Mouse (Mus musculus): Measurements from ENCODE around the gene Enpp6.
A peak's percentile ranks its signal among the peaks of the same experiment; 100 is the strongest.
"Not testable (repeated sequence)": the region's sequence is repeated elsewhere in the genome, so short reads cannot be mapped to it uniquely, and the experiment has no call there.

Gene Enpp6

DNA sequence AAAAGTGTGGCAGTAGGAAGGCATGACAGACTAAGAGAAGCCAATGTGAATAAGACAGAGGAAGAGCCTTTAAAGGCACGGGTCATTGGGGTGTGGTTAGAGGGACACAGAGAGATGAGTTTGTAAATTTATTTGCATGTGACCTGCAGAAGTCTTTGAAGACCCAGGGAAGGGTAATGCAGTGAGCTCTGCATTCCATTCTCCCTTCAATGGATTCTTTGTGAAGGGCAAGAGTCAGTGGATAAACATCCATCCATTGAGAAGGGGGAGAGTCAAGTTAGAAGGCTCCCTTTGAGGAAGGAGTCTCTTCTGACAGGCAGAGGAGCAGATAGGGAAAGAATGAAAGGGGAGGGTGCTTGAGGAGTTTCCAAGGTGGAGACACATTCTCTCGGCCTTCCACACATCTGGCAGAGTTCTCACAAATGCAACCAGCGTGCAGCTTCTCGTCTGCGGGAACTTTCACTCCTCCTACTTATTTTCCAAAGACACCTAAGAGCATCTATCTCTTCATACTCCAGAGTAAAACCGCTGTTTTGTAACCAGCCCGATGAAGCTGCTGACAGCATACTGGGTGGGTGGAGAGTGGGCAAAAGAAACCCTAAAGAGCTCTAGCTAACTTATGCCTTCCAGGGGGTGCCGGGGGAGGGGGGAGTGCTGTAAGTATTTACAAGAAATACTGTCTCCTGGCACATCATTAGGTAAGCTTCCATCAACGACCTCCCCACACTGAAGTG is 9.4 kb downstream of the Enpp6 start:
- no peak for DNase-seq (ENCODE audit: low read depth, low spot score)

DNA sequence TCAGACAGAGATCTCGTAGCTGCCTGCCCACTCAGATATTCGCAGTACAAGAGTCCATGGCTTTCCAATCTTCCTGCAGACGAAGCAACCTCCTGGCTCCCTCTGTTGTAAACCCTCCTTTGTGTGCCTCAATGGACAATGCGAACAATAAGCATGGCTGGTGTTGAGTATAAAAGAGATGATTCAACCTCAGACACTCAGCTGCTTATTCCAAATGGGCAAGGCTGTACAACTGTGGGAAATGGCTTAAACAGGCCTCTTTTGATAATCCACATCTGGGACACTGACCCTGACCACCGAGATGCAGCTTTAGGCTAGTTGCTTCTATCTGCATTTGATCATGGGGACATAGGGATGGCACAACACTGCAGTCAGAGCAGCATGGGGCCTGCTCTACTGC is 19.0 kb downstream of the Enpp6 start:
- DNase-seq (ENCODE audit: low read depth, low spot score) = no peak

DNA sequence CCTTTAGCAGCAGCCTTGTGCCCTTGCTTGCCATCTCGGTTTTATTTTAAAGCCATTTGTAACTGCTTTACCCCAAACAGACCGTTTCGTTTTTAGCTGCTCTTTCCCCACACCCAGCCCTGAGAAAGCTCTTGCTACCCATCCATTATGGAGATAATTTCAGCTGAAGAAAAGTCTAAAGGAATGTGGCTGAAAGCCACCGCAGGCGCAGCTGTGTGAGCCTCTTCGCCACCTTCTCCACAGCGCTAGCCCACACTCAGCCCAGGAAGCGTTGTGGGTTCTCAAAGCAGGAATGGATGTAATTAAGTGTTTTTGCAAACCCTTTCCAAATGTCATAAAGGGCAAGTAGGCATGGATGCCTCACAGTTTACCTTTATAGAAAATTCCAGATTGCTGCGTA is 20.1 kb downstream of the Enpp6 start:
- DNase-seq (ENCODE audit: low read depth, low spot score) = no peak

DNA sequence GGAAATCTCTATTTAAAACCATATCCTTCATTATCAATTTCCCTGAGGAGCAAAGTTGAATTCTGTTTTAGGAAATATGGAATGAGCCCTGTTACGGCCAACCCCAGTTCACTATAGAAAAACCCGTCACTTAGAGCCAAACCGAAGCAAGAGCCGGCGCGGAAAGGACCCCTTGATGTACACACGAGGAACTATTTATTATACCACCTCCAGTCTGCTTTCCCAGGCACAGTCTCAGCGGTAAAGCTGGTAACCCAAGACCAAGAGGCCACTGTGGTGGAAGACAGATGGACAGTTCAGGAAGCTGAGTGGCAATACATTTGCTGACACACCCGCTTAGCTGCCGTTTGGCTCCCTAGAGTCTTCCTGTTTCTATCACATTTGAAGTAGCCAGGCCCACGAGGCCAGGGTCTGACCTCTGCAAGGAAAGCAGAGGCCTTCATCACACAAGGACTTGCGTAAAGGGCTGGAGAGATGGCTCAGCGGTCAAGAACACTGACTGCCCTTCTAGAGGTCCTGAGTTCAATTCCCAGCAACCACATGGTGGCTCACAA is 21.6 kb downstream of the Enpp6 start:
- DNase-seq (ENCODE audit: low read depth, low spot score) = no peak

DNA sequence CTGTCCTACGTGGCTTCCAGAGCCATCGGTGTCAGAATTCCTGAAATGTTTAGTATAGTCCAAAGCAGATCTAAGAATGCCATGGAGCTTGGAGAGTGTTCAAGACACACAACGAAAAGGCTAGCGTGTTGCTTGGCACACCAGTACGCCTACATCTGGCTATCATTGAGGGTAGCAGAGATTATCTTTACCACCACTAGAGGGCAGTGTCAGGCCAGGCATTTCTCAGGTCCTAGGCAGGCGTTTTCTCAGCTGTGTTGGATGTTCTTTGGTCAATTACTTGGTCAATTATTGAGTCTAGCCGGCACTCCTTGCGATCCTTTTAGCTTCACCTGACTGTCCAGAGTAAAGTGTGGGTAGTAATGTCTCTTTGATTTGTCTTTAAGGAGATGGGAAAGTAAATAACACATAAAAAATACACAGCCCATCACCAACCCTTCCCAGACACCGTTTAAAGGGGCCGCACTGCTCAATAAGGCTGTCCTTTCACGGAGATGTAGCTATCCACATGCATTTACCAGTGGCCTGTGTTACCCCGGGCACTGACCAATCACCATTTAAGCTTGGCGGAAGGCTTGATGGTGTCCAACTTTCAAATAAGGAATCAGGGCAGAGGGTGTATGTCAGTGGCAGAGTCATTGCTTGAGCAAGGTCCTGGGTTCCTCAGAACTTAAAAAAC is 29.7 kb downstream of the Enpp6 start:
- peak; percentile 57 for DNase-seq (ENCODE audit: low read depth, low spot score)

DNA sequence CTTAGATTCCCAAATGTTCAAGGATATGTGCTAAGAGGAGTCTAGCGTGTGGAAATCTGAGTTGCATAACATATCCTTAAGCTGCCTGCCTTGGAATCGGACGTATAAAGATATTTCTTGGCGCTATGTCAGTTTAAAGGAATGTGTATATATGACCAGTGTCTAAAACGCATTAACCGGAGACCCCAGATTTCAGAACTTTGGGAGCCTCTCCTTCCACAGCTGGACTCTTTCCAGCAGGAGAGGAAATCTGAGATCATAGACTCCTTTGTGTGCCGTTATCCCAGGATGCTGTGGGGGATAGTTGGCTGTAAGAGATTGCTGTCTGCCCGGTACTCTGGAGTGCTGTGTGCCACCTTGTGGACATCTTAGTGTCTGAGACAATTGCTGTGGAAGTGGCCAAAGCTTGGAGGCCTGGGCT is 34.5 kb downstream of the Enpp6 start:
- DNase-seq (ENCODE audit: low read depth, low spot score) = no peak

DNA sequence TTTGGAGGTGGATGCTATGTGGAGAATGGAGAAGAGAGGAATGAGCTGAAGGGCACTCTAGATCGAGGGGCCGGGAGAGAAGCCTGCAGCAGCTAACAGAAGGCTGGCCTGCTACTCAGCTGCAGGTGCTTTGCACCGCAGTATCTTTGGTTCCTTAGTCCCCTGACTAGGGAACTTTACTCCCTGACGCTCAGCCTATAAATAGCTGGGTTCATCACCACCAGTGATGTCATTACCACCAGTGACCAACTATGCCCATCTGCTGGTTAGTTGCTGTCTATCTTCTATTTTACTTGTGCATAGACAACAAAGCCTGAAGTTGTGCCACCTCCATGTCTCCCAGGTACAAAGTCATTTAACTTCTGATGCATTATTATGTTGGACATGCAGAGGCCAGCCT is 37.9 kb downstream of the Enpp6 start:
- DNase-seq (ENCODE audit: low read depth, low spot score) = no peak

DNA sequence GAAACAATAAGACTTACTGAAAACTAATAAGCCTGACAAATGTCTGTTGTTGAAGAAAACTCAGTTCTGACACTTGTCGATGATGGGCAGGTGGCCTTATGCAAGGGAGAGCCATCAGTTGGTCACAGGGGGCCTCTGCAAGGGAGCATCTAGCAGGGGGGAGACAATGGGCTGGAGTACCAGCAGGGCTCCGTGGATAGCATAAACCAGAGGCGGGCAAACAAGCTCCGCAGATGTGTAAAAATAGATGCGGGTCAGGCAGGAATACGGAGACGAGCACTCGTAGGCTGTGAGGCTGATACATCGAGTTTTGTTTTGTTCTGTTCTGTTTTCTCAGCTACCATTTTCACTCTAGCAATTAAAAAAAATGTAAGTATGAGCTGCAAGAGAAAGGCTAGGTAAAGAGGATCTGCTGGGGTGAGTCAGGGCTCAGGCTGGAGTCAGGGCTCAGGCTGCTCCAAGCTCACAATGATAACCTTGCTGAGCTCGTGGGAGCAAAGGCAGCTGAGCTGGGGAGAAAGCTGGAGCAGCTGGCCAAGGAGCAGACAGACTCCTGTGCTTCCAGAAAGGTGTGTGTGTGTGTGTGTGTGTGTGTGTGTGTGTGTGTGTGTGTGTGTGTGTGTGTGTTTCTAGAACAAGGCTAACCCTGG is 40.3 kb downstream of the Enpp6 start:
- no peak for DNase-seq (ENCODE audit: low read depth, low spot score)

DNA sequence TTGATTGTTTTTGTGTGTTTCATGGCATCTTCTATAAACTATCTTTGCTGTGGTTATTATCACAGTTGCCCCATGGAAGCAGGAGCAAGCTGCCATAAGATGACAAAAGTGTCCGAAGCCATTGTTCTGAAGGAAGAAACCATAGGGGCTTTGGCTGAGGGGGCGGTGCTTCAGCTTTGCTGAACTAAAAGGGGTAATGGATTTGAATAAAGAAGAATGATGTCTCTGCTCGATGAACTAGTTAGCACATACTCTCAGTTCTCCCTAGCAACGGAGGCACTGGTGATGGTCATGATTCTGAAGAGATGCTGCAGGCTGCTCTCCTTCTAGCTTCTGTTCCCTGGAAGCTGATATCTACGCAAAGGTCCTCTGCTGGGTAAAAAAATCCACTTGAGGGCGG is 41.8 kb downstream of the Enpp6 start:
- no peak for DNase-seq (ENCODE audit: low read depth, low spot score)

DNA sequence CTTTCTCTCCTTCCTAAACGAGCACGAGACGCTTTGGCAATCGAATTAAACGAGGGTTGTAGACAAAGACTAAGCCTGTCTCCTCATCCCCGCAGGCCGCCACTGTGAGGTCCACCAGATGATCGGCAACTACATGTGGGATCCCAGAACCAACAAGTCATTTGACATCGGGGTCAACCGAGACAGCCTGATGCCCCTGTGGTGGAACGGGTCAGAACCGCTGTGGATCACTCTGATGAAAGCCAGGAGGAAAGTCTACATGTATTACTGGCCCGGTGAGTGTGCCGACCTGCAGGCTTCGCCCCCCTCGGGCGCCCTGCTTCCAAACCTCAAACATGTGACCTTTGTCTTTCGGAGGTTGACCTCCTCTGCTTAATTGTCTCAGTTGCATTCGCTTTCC is 43.6 kb downstream of the Enpp6 start:
- no peak for DNase-seq (ENCODE audit: low read depth, low spot score)

DNA sequence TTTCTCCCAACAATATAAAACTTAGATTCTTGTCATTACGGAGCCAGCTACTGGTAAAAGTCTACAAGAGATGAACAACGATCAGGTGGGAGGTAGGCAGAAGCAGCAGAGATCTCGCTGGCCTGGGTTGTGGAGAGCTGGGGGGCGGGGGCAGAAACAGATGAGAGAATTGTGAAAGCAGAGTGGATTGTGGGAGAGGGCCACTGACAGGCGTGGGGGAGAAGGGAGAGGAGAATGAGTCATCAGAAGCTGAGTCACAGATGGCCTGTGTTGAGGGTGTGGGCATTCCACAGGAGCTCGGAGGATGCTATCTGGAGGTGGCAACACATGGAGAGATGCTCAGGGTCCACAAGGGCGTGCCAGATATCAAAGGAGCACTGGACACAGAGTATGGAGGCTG is 45.4 kb downstream of the Enpp6 start:
- DNase-seq (ENCODE audit: low read depth, low spot score) = no peak

DNA sequence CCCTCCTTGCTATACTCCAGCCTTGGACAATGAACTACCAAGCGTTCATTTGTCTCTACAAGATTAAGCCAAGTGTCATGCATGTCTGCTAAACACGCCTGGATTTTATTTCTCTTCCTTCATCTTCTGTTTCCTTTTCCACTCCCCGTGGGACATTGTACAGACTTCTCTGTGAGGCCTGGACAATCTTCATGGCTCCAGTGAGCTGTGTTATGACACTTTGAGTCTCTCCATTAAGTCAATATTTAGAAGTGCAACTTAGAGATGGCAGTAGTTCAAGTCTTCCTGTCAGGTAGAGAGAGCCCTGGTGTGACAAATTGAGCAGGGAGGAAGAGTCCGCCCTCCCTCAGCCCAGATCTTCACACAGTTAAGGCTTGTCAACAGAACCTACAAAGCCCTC is 47.3 kb downstream of the Enpp6 start:
- no peak for DNase-seq (ENCODE audit: low read depth, low spot score)

DNA sequence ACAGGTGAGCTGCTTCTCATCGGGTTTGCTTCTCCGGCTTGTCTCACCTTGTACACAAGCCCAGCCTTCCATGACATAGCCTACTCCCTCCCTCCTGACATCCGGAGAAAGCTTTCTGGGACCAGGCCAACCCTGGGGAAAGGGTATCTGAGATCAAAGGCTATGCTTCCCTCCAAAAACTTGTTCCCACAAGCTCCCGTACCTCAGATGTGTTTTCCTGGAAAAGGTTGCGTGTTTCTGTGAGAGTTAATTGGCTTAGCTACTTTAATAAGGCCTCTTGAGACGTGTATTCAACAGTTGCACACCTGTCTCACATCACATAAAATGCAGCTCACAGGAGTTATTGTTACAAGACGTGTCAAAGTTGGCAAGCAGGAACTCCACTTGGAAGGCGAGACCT is 49.8 kb downstream of the Enpp6 start:
- DNase-seq (ENCODE audit: low read depth, low spot score) = no peak

DNA sequence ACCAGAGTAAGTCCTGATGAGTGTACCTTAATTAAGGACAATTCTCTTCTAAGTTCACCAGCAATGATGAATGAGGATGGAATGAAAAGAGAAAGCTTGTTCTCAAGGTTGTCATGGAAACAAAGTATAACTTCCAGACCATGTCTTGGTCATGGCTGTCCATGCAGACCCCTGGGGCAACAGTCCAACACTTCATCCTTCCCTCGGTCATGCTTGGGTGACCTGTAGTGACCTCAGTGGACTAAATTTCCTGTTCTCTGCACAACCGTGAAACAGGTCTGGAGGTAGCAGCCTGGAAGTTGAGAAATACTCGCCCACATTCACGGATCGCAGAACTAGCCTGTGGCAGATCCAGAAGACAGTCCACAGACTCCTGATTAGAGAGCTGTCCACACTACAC is 50.7 kb downstream of the Enpp6 start:
- no peak for DNase-seq (ENCODE audit: low read depth, low spot score)

DNA sequence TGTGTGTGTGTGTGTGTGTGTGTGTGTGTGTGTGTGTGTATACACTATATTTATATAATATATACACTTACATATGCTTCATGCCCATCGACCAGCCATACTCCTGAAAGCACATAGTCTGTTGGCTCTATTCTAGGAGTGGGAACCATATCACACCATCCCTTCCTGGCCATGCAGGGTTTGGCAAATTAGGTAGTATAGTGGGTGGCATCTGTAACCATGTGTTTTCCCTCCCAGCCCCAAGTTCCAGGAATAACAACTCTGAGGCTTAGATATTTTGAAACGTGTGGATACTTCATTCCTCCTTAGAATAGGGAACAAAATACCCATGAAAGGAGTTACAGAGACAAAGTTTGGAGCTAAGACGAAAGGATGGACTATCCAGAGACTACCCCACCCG is 53.5 kb downstream of the Enpp6 start:
- not testable (repeated sequence) for DNase-seq (ENCODE audit: low read depth, low spot score)

DNA sequence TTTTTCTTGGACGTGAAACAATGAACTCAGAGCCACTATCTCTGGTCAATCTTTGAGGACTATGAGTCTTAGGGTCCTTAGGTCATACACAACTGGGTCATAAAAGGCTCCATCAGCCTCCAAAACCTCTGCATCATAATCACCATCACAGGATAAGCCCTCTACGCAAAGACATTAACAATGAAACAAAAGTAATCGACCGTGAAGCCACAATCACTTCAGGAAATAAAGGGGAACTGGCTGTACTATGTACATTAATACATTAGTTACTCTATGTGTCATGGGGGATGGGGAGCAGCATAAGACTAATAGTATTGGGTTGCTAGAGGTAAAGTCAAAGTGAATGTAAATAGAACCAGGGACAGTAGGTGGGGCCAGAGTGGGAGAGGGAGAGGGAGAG is 59.7 kb downstream of the Enpp6 start:
- no peak for DNase-seq (ENCODE audit: low read depth, low spot score)

DNA sequence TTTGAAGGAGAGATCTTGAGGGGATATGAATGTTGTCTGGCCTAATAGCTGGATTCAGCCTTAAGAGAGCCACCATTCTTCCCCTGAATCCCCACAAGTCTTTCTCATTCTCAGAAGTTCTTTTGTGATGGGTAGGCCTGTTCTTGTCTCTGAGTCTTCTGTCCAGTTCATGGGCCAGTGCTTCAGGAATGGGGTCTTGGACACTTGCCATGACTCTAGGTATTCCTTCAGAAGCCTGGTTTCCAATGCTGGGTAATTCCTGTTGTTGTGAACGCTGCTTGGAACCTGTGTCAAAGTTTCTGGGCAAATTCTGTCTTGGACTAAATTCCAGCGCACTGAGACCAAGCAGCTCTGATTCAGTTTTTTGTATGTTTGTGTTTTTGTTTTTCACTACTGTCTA is 60.5 kb downstream of the Enpp6 start:
- DNase-seq (ENCODE audit: low read depth, low spot score) = no peak

DNA sequence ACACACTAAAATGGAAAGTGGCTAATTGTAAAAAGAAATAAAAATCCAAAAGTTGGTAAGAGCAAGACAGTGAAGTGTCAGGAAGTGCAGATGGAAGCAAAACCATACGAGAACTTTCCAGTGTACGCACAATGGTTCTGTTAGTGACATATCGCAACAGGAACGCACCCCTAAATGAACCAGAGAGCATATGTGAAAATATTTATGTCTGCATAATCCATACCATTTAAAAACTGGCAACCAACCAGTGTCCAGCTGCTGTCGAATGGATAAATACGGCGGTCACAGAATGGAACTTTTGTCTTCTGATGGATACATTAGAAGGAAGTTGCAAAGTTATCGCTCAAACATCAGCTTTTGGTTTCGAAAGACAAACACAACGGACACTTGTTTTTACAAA is 61.9 kb downstream of the Enpp6 start:
- no peak for DNase-seq (ENCODE audit: low read depth, low spot score)

DNA sequence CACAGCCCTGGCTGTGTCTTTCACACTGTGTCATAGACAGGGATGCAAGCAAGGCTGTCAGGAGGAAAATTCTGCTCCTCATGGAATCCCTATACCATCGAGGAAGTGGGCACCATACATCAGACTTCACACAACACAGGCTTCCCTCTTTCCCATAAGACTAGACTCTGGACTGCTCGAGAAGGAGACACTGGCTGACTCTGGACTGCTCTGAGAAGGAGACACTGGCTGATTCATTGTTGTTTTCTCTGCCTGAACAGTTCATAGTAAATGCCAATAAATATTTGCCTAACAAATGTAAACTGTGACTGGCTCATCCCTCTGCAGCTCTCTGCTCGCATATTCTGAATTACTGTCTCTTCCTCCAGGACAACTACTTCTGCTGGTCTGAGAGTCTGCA is 66.0 kb downstream of the Enpp6 start:
- DNase-seq (ENCODE audit: low read depth, low spot score) = no peak

DNA sequence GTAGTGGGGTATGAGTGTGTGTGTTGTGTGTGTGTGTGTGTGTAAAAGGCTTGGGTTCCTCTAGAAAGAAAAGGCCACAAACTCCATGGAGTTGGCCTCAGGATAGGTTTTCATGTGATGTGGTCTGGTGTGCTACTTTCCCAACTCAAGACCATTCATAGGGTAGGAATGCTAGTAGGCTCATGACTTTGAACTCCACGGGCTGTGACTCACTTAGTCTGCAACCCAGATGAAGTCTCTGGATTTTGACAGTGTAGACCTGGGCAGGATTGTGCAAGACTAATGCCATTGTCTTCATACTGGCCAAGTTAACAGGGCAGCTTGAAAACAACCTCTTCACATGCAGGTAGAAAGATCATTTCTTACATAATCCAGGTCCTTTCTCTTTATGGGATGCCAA is 69.4 kb downstream of the Enpp6 start:
- DNase-seq (ENCODE audit: low read depth, low spot score) = no peak

DNA sequence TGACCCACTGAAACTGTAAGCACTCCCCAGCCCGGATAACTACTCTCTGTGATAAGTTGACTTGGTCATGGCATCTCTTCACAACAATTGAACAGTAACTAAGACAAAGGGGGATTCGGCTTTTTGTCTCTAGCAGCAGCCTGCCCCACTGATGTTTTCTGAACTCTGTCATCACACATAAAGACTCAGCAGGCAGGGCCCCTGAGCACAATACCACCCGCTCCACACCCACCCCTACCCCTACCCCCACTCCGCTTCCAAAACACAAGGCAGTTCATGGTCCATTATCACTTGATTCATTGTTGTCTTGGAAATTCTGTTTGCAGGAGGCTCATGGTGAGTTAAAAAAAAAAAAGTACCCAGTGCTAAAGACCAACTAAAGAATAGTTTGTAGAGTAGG is 71.8 kb downstream of the Enpp6 start:
- DNase-seq (ENCODE audit: low read depth, low spot score) = no peak

DNA sequence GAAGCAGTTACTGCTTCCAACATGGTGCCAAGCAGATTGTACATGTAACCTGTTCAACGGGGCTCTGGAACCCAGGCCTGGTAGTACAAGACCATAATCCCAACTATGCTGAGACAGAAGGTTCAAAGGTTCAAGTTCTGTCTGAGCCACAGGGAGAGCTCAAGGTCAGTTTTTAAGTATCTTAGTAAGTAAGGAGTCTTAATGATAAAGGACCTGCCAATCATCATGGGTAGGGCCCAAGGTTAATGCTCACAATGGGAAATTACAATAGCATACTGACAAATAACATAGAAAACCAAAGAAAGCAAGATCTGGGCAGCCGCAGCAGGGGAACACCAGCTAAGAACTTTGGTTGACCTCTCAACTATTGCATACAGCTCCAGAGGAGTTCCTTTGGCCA is 72.3 kb downstream of the Enpp6 start:
- DNase-seq (ENCODE audit: low read depth, low spot score) = no peak

Measured in brain, embryonic 18.5 days (tissue).